Mouse (Mus musculus): ENCODE measurements around the gene Spsb2. TPM values are rescaled to one million over a fixed set of nuclear protein-coding genes. Genes with fewer than 3 reads are reported as not detected.

The Spsb2 gene
- polyA plus RNA-seq, 1 experiment: 63.6 TPM

DNA sequence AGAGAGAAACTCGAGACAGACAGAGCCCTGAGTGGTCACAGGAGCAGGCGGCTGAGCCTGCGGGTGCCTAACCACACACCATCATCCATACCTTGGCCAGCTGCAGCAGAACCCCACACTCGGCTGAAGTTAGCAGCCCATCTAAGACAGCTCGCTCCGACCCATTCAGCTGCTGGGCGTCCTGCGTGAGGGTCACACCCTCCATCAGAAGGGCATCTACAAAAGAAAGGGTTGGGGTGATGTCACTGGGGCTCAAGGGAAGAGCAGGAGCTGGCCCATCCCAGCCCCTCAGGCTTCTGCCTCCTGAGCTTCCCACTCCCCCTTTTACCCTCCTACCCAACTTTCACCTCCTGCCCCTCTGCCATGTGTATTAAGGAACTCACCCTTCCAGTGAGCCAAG, 42.1 kb downstream of the Spsb2 start:
- Histone ChIP-seq H3K36me3 (ENCODE audit: control insufficient read depth, insufficient read depth, low read length) (no peaks in the 10 kb centered on the region), H3K27ac (ENCODE audit: control insufficient read depth, insufficient read depth, low read depth, low read length) (no peak overlapping the region), H3K27me3 (ENCODE audit: control insufficient read depth, insufficient read depth, low read length) (no peaks in the 10 kb centered on the region), H3K4me1 (ENCODE audit: control insufficient read depth, insufficient read depth, low read length) (peaks cover 3% of the 10 kb centered on the region; the same call in 1 of the 2 replicates), H3K4me3 (ENCODE audit: control insufficient read depth, low read depth, low read length) (no peak overlapping the region)
- no peak for TF ChIP-seq POLR2A (IDR thresholded peaks at IDR 0.05; ENCODE audit: control insufficient read depth, low read depth, low read length)

DNA sequence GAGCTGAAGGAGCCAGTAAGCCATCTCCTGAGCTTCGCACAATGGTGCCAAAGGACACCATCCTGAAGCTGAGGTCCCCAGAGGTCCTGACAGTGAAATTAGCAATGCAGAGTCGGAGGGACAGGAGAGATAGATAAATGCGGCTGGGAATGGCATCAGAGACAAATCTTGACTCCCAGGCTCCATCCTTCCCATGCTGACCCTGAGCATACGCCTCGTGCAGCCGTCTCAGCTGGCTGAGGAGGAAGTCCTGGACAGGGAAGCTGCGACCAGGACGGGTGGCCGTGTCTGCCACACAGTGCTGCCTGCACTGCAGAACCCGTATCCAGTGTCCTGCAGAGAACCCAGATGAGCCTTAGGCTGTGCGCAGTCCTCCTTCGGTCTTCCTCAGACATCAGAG, 46.2 kb downstream of the Spsb2 start:
- Histone ChIP-seq H3K27me3 (ENCODE audit: control insufficient read depth, insufficient read depth, low read length) (no peaks in the 10 kb centered on the region), H3K36me3 (ENCODE audit: control insufficient read depth, insufficient read depth, low read length) (no peaks in the 10 kb centered on the region), H3K4me1 (ENCODE audit: control insufficient read depth, insufficient read depth, low read length) (peaks cover 4% of the 10 kb centered on the region), H3K27ac (ENCODE audit: control insufficient read depth, insufficient read depth, low read depth, low read length) (no peak overlapping the region), H3K4me3 (ENCODE audit: control insufficient read depth, low read depth, low read length) (no peak overlapping the region)
- TF ChIP-seq POLR2A (IDR thresholded peaks at IDR 0.05; ENCODE audit: control insufficient read depth, low read depth, low read length): no peak
- no peak for TF ChIP-seq CTCF (IDR thresholded peaks at IDR 0.05; ENCODE audit: control insufficient read depth, insufficient read depth, insufficient replicate concordance, low read depth, low read length)

DNA sequence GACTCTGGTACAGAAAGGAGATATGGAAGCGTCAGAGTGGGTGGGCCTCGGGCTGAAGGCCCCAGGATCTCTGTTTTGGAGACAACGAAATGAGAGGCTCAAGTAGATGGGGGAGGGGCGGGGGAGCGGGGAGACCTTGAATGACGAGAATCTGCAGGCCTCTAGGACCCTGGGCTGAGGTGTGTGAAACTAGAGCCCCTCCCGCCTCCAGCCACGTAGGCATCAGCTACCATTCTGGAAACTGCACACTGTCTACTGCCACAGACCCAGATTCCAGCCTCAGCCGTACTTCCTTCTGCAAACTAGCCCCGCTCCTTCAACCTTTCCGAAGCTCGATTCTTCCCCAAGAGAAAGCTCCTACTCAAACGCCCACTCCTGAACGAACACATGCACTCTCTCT, 47.9 kb downstream of the Spsb2 start:
- Histone ChIP-seq H3K36me3 (ENCODE audit: control insufficient read depth, insufficient read depth, low read length) (no peaks in the 10 kb centered on the region), H3K4me3 (ENCODE audit: control insufficient read depth, low read depth, low read length) (no peak overlapping the region), H3K27me3 (ENCODE audit: control insufficient read depth, insufficient read depth, low read length) (no peaks in the 10 kb centered on the region), H3K4me1 (ENCODE audit: control insufficient read depth, insufficient read depth, low read length) (peaks cover 4% of the 10 kb centered on the region), H3K27ac (ENCODE audit: control insufficient read depth, insufficient read depth, low read depth, low read length) (no peak overlapping the region)
- TF ChIP-seq POLR2A (IDR thresholded peaks at IDR 0.05; ENCODE audit: control insufficient read depth, low read depth, low read length) (no peak), CTCF (IDR thresholded peaks at IDR 0.05; ENCODE audit: control insufficient read depth, insufficient read depth, insufficient replicate concordance, low read depth, low read length) (no peak)

GRCm38 (mm10) chr6:124856916-124857839, 48.7 kb downstream of the Spsb2 start, which contains the start of gene P3h3:
P3h3 (minus strand) TSS chr6:124857752.
- no peak for TF ChIP-seq POLR2A (IDR thresholded peaks at IDR 0.05; ENCODE audit: control insufficient read depth, low read depth, low read length)
- 0 out of 2 replicates have a peak, but pooled peaks have one; percentile 28 for TF ChIP-seq CTCF (IDR thresholded peaks at IDR 0.05; ENCODE audit: control insufficient read depth, insufficient read depth, insufficient replicate concordance, low read depth, low read length)
- H3K36me3 ChIP-seq (ENCODE audit: control insufficient read depth, insufficient read depth, low read length): no peaks in the 10 kb centered on the region
- H3K4me1 ChIP-seq (ENCODE audit: control insufficient read depth, insufficient read depth, low read length): peaks cover 4% of the 10 kb centered on the region
- H3K4me3 ChIP-seq (ENCODE audit: control insufficient read depth, low read depth, low read length): peak within 1 kb of the TSS; percentile 75
- no peak within 1 kb of the TSS for H3K27ac ChIP-seq (ENCODE audit: control insufficient read depth, insufficient read depth, low read depth, low read length)
- H3K27me3 ChIP-seq (ENCODE audit: control insufficient read depth, insufficient read depth, low read length): no peaks in the 10 kb centered on the region

DNA sequence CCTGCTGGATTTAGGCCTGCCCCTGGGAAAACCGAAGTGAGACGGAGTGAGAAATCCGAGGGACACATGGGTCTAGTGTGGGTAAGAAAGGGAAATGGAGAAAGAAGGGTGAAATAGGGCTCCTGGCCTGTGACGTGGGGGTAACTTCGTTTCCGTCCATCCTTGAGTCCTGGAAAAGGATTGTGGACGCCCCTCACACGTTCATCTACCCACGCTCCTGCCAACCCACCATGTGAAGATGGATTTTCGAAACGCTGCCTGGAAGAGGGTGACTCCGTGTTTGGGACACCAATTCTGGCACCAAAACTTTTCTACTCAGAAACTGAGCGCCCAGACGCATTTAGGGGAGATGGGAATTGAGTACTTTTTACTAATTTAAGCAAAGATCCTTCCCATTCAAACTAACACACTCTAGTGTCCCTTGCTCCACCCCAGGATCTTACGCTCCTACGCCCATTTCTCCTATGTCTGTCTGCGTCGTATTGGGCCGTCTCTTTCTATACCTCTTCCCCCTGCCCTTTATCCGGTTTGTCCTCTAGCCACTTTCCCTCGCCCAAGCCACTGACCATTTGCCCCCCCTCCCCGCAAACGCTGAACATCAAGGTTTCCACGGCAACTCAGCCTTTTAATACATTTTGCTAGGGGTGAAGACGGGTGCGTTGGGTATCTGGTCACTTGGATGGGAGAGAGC, 49.5 kb downstream of the Spsb2 start:
- no peak overlapping the region for H3K4me3 ChIP-seq (ENCODE audit: control insufficient read depth, low read depth, low read length)
- peaks cover 4% of the 10 kb centered on the region for H3K4me1 ChIP-seq (ENCODE audit: control insufficient read depth, insufficient read depth, low read length)
- no peaks in the 10 kb centered on the region for H3K27me3 ChIP-seq (ENCODE audit: control insufficient read depth, insufficient read depth, low read length)
- TF ChIP-seq CTCF (IDR thresholded peaks at IDR 0.05; ENCODE audit: control insufficient read depth, insufficient read depth, insufficient replicate concordance, low read depth, low read length) (no peak), POLR2A (IDR thresholded peaks at IDR 0.05; ENCODE audit: control insufficient read depth, low read depth, low read length) (no peak)
- no peaks in the 10 kb centered on the region for H3K36me3 ChIP-seq (ENCODE audit: control insufficient read depth, insufficient read depth, low read length)
- H3K27ac ChIP-seq (ENCODE audit: control insufficient read depth, insufficient read depth, low read depth, low read length): no peak overlapping the region

- 0 out of 2 replicates have a peak overlapping the region, but pooled peaks have one; percentile 3 for H3K4me3 ChIP-seq (ENCODE audit: control insufficient read depth, low read depth, low read length)
- TF ChIP-seq CTCF (IDR thresholded peaks at IDR 0.05; ENCODE audit: control insufficient read depth, insufficient read depth, insufficient replicate concordance, low read depth, low read length) (no peak), POLR2A (IDR thresholded peaks at IDR 0.05; ENCODE audit: control insufficient read depth, low read depth, low read length) (no peak)
- no peaks in the 10 kb centered on the region for H3K27me3 ChIP-seq (ENCODE audit: control insufficient read depth, insufficient read depth, low read length)
- no peaks in the 10 kb centered on the region for H3K36me3 ChIP-seq (ENCODE audit: control insufficient read depth, insufficient read depth, low read length)
- H3K4me1 ChIP-seq (ENCODE audit: control insufficient read depth, insufficient read depth, low read length): peaks cover 8% of the 10 kb centered on the region
- H3K27ac ChIP-seq (ENCODE audit: control insufficient read depth, insufficient read depth, low read depth, low read length): no peak overlapping the region
Measured at GRCm38 (mm10) chr6:124858561-124859318, 50.3 kb downstream of the Spsb2 start.

DNA sequence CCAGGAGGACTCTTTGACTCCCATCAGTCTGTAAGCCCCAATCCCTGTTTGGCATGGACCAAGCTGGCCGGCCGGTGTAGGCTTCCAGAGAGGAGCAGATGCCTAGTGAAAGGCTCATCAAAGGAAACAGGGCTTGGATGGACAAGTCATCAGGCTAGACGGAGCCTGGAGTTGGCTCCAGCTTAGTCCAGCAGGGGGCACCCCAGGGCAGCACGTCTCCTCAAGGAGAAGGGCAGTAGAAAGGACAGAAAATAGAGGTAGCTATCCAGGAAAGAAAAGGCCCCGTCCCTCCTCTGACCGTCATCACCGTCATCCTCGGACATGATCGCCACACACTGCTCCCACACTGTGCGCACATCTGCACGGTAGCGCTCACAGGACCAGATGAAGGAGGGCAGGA, 51.3 kb downstream of the Spsb2 start:
- Histone ChIP-seq H3K4me1 (ENCODE audit: control insufficient read depth, insufficient read depth, low read length) (peaks cover 8% of the 10 kb centered on the region), H3K27me3 (ENCODE audit: control insufficient read depth, insufficient read depth, low read length) (no peaks in the 10 kb centered on the region), H3K4me3 (ENCODE audit: control insufficient read depth, low read depth, low read length) (no peak overlapping the region), H3K27ac (ENCODE audit: control insufficient read depth, insufficient read depth, low read depth, low read length) (no peak overlapping the region), H3K36me3 (ENCODE audit: control insufficient read depth, insufficient read depth, low read length) (no peaks in the 10 kb centered on the region)
- peak; percentile 80; the same call in 1 of the 2 replicates for TF ChIP-seq CTCF (IDR thresholded peaks at IDR 0.05; ENCODE audit: control insufficient read depth, insufficient read depth, insufficient replicate concordance, low read depth, low read length)
- TF ChIP-seq POLR2A (IDR thresholded peaks at IDR 0.05; ENCODE audit: control insufficient read depth, low read depth, low read length): no peak

Other genes with a start within 250 kb of the Spsb2 start
- 0.05 and 0.06 TPM in 2 replicates for gene C1rb, start 238.4 kb upstream of the Spsb2 start, polyA plus RNA-seq (2012; rRNA removed)
- 0.19 and 0.32 TPM in 2 replicates for gene C1s2, start 172.6 kb upstream of the Spsb2 start, polyA plus RNA-seq (2012; rRNA removed)
- gene Lpcat3, start 145.6 kb upstream of the Spsb2 start, polyA plus RNA-seq (2012; rRNA removed): 282 and 286 TPM in 2 replicates
- gene Emg1, start 96.5 kb upstream of the Spsb2 start, polyA plus RNA-seq (2012; rRNA removed): 39.9 and 44.1 TPM in 2 replicates
- gene Phb2, start 96.3 kb upstream of the Spsb2 start, polyA plus RNA-seq (2012; rRNA removed): 47.6 and 50.5 TPM in 2 replicates
- 1.4 and 1.9 TPM in 2 replicates for gene Ptpn6, start 69.9 kb upstream of the Spsb2 start, polyA plus RNA-seq (2012; rRNA removed)
- 207 and 220 TPM in 2 replicates for gene Grcc10, start 67.3 kb upstream of the Spsb2 start, polyA plus RNA-seq (2012; rRNA removed)
- 0.05 TPM in 1 of 2 replicates, not detected in the other for gene Gm45234, start 52.6 kb upstream of the Spsb2 start, polyA plus RNA-seq (2012; rRNA removed)
- 69.3 and 76.1 TPM in 2 replicates for gene Atn1, start 52.1 kb upstream of the Spsb2 start, polyA plus RNA-seq (2012; rRNA removed)
- 0.51 and 0.63 TPM in 2 replicates for gene Eno2, start 39.0 kb upstream of the Spsb2 start, polyA plus RNA-seq (2012; rRNA removed)
- gene Lrrc23, start 28.9 kb upstream of the Spsb2 start, polyA plus RNA-seq (2012; rRNA removed): 105 and 106 TPM in 2 replicates
- gene Tpi1, start 5.6 kb downstream of the Spsb2 start, polyA plus RNA-seq (2012; rRNA removed): 471 and 473 TPM in 2 replicates
- 37.4 and 41.2 TPM in 2 replicates for gene Usp5, start 20.8 kb downstream of the Spsb2 start, polyA plus RNA-seq (2012; rRNA removed)
- 218 and 250 TPM in 2 replicates for gene Cdca3, start 20.9 kb downstream of the Spsb2 start, polyA plus RNA-seq (2012; rRNA removed)
- gene Gnb3, start 31.6 kb downstream of the Spsb2 start, polyA plus RNA-seq (2012; rRNA removed): 0.07 TPM in 1 of 2 replicates, not detected in the other
- gene P3h3, start 49.1 kb downstream of the Spsb2 start, polyA plus RNA-seq (2012; rRNA removed): 1.5 and 2.8 TPM in 2 replicates
- gene Gpr162, start 55.3 kb downstream of the Spsb2 start, polyA plus RNA-seq (2012; rRNA removed): 9.0 and 9.6 TPM in 2 replicates
- 0.53 and 0.67 TPM in 2 replicates for gene Cd4, start 79.6 kb downstream of the Spsb2 start, polyA plus RNA-seq (2012; rRNA removed)
- 0.11 and 0.12 TPM in 2 replicates for gene Lag3, start 103.0 kb downstream of the Spsb2 start, polyA plus RNA-seq (2012; rRNA removed)
- 142 and 168 TPM in 2 replicates for gene Ptms, start 111.4 kb downstream of the Spsb2 start, polyA plus RNA-seq (2012; rRNA removed)
- 75.4 and 76.5 TPM in 2 replicates for gene Mlf2, start 122.7 kb downstream of the Spsb2 start, polyA plus RNA-seq (2012; rRNA removed)
- 387 and 413 TPM in 2 replicates for gene Cops7a, start 156.9 kb downstream of the Spsb2 start, polyA plus RNA-seq (2012; rRNA removed)
- 0.23 and 0.38 TPM in 2 replicates for gene Pianp, start 188.0 kb downstream of the Spsb2 start, polyA plus RNA-seq (2012; rRNA removed)
- gene Zfp384, start 200.5 kb downstream of the Spsb2 start, polyA plus RNA-seq (2012; rRNA removed): 50.2 and 53.1 TPM in 2 replicates
- gene Ing4, start 231.1 kb downstream of the Spsb2 start, polyA plus RNA-seq (2012; rRNA removed): 11.3 and 11.8 TPM in 2 replicates
- gene Acrbp, start 241.0 kb downstream of the Spsb2 start, polyA plus RNA-seq (2012; rRNA removed): 1,698 and 1,947 TPM in 2 replicates